Mouse (Mus musculus): ENCODE data around the gene a. TPM values are rescaled to one million over a fixed set of nuclear protein-coding genes. Genes with fewer than 3 reads are reported as not detected.
A peak's percentile ranks its signal among the peaks of the same experiment; 100 is the strongest.
"Not testable (repeated sequence)": the region's sequence is repeated elsewhere in the genome, so short reads cannot be mapped to it uniquely, and the experiment has no call there.

a gene
- polyA plus RNA-seq, 1 experiment from 2014 or later, result 0.32 TPM

- H3K4me2 ChIP-seq, result no peak overlapping the region
- H3K9me3 ChIP-seq, result no peaks in the 10 kb centered on the region
- no peaks in the 10 kb centered on the region for H3K4me1 ChIP-seq
- ATAC-seq (ENCODE audit: extremely low read depth, insufficient number of reproducible peaks, low FRiP score, low TSS enrichment), result no peak
- H3K4me3 ChIP-seq, result no peak overlapping the region
- H3K27me3 ChIP-seq (replicated peaks), result no peaks in the 10 kb centered on the region
- H3K36me3 ChIP-seq, result peaks cover 95% of the 10 kb centered on the region
- no peak overlapping the region for H3K27ac ChIP-seq (replicated peaks)
- no peak overlapping the region for H3K9ac ChIP-seq
- 86% methylated on average over 13 of the region's 13 CpGs for WGBS
Measured at GRCm38 (mm10) chr2:154863672-154864071, 72.5 kb downstream of the a start.

DNA sequence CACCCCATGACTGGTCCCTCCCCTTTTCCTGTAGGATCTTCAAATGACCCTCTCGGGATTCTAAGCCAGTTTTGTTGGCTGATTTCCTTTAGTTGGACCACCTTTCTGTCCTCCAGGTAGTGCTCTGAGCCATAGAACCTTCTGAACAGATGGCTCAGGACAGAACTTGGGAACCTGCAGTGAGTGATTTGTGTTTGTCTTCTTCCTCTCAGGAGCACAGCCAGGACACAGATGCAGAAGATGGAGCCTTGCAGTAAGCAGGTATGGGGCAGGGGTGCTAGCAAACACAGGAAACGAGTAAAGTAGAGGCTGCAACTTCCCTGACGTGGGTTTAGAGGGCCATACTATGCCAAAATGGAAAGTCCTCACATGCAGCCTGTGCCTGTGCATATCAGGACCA, 74.5 kb downstream of the a start:
- H3K36me3 ChIP-seq, result peaks cover 97% of the 10 kb centered on the region
- no peaks in the 10 kb centered on the region for H3K9me3 ChIP-seq
- H3K27ac ChIP-seq (replicated peaks), result no peak overlapping the region
- no peak for ATAC-seq (ENCODE audit: extremely low read depth, insufficient number of reproducible peaks, low FRiP score, low TSS enrichment)
- no peaks in the 10 kb centered on the region for H3K4me1 ChIP-seq
- H3K4me2 ChIP-seq, result no peak overlapping the region
- H3K9ac ChIP-seq, result no peak overlapping the region
- 82% methylated on average over 3 of the region's 3 CpGs for WGBS
- no peak overlapping the region for H3K4me3 ChIP-seq
- H3K27me3 ChIP-seq (replicated peaks), result no peaks in the 10 kb centered on the region

DNA sequence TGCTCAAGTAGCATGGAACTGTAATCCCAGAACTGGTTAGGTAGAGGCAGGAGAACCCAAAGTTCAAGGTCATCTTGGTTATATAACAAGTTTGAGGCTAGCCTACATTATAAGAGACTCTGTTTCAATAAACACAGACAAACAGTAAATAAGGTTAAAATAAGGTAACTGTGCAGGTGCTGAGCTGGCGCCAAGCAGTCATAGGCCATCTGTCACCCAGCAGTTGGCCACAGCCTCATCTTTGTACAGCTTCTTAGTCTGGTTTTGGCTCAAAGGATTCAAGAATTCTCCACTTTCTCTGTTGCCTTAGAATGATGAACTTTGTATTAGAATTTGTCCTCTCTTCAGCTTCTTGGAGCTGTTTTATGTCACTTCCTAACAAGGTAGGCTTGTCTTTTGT, 76.9 kb downstream of the a start:
- 89% methylated on average over 1 of the region's 1 CpGs for WGBS
- Histone ChIP-seq H3K9ac (no peak overlapping the region), H3K9me3 (no peaks in the 10 kb centered on the region), H3K4me2 (no peak overlapping the region), H3K4me1 (no peaks in the 10 kb centered on the region), H3K36me3 (peaks cover 96% of the 10 kb centered on the region), H3K27ac (replicated peaks) (no peak overlapping the region), H3K4me3 (no peak overlapping the region), H3K27me3 (replicated peaks) (no peaks in the 10 kb centered on the region)
- ATAC-seq (ENCODE audit: extremely low read depth, insufficient number of reproducible peaks, low FRiP score, low TSS enrichment), result no peak

- Histone ChIP-seq H3K9ac (no peak overlapping the region), H3K27ac (replicated peaks) (no peak overlapping the region), H3K27me3 (replicated peaks) (no peaks in the 10 kb centered on the region), H3K9me3 (no peaks in the 10 kb centered on the region), H3K4me3 (no peak overlapping the region), H3K4me1 (no peaks in the 10 kb centered on the region), H3K4me2 (no peak overlapping the region), H3K36me3 (peaks cover 92% of the 10 kb centered on the region)
- ATAC-seq (ENCODE audit: extremely low read depth, insufficient number of reproducible peaks, low FRiP score, low TSS enrichment), result no peak
Measured at GRCm38 (mm10) chr2:154869954-154870641, 78.9 kb downstream of the a start.

- Histone ChIP-seq H3K27me3 (replicated peaks) (no peaks in the 10 kb centered on the region), H3K4me3 (no peak overlapping the region), H3K36me3 (peaks cover 79% of the 10 kb centered on the region), H3K27ac (replicated peaks) (no peak overlapping the region), H3K9me3 (no peaks in the 10 kb centered on the region), H3K4me1 (no peaks in the 10 kb centered on the region), H3K9ac (no peak overlapping the region), H3K4me2 (no peak overlapping the region)
- WGBS, result 87% methylated on average over 2 of the region's 2 CpGs
- no peak for ATAC-seq (ENCODE audit: extremely low read depth, insufficient number of reproducible peaks, low FRiP score, low TSS enrichment)
Measured at GRCm38 (mm10) chr2:154876621-154877020, 85.4 kb downstream of the a start.

- Histone ChIP-seq H3K4me3 (peak overlapping the region; percentile 96), H3K4me1 (peaks cover 26% of the 10 kb centered on the region), H3K9me3 (no peaks in the 10 kb centered on the region), H3K27me3 (replicated peaks) (no peaks in the 10 kb centered on the region), H3K27ac (replicated peaks) (peak overlapping the region; percentile 93), H3K9ac (peak overlapping the region; percentile 98), H3K4me2 (peak overlapping the region; percentile 82), H3K36me3 (peaks cover 17% of the 10 kb centered on the region)
- WGBS, result 8% methylated on average over 2 of the region's 2 CpGs
- ATAC-seq (ENCODE audit: extremely low read depth, insufficient number of reproducible peaks, low FRiP score, low TSS enrichment), result no peak
Measured at GRCm38 (mm10) chr2:154891585-154891984, 100.4 kb downstream of the a start.

- Histone ChIP-seq H3K4me1 (peaks cover 26% of the 10 kb centered on the region), H3K27ac (replicated peaks) (peak within 1 kb of the TSS; percentile 93), H3K4me3 (peak within 1 kb of the TSS; percentile 96), H3K9ac (peak within 1 kb of the TSS; percentile 98), H3K9me3 (no peaks in the 10 kb centered on the region), H3K4me2 (peak within 1 kb of the TSS; percentile 82), H3K36me3 (peaks cover 9% of the 10 kb centered on the region), H3K27me3 (replicated peaks) (no peaks in the 10 kb centered on the region)
- peak; percentile 92 for ATAC-seq (ENCODE audit: extremely low read depth, insufficient number of reproducible peaks, low FRiP score, low TSS enrichment)
- WGBS, result under 1% methylated on average over 75 of the region's 75 CpGs
Measured at GRCm38 (mm10) chr2:154892201-154893044, 101.2 kb downstream of the a start, which contains the start of gene Eif2s2. TSS of gene Eif2s2 (minus strand) at chr2:154892935.

- Histone ChIP-seq H3K36me3 (peaks cover 4% of the 10 kb centered on the region), H3K4me3 (peak overlapping the region; percentile 96), H3K4me2 (peak overlapping the region; percentile 82), H3K9me3 (no peaks in the 10 kb centered on the region), H3K27ac (replicated peaks) (no peak overlapping the region), H3K4me1 (peaks cover 26% of the 10 kb centered on the region), H3K27me3 (replicated peaks) (no peaks in the 10 kb centered on the region), H3K9ac (peak overlapping the region; percentile 75)
- 8% methylated on average over 12 of the region's 12 CpGs for WGBS
- ATAC-seq (ENCODE audit: extremely low read depth, insufficient number of reproducible peaks, low FRiP score, low TSS enrichment), result no peak
Measured at GRCm38 (mm10) chr2:154893045-154893385, 101.8 kb downstream of the a start.

- peak overlapping the region; percentile 82 for H3K4me2 ChIP-seq
- no peak for ATAC-seq (ENCODE audit: extremely low read depth, insufficient number of reproducible peaks, low FRiP score, low TSS enrichment)
- H3K4me1 ChIP-seq, result peaks cover 26% of the 10 kb centered on the region
- H3K4me3 ChIP-seq, result peak overlapping the region; percentile 96; the same call in 1 of the 2 replicates
- H3K9ac ChIP-seq, result no peak overlapping the region
- no peak overlapping the region for H3K27ac ChIP-seq (replicated peaks)
- 69% methylated on average over 4 of the region's 4 CpGs for WGBS
- no peaks in the 10 kb centered on the region for H3K9me3 ChIP-seq
- no peaks in the 10 kb centered on the region for H3K27me3 ChIP-seq (replicated peaks)
- no peaks in the 10 kb centered on the region for H3K36me3 ChIP-seq
Measured at GRCm38 (mm10) chr2:154893548-154893947, 102.3 kb downstream of the a start.

- H3K27ac ChIP-seq (replicated peaks); H3K9me3 ChIP-seq: not testable (repeated sequence)
- 82% methylated on average over 8 of the region's 8 CpGs for WGBS
Measured at GRCm38 (mm10) chr2:154899004-154899403, 107.8 kb downstream of the a start.

DNA sequence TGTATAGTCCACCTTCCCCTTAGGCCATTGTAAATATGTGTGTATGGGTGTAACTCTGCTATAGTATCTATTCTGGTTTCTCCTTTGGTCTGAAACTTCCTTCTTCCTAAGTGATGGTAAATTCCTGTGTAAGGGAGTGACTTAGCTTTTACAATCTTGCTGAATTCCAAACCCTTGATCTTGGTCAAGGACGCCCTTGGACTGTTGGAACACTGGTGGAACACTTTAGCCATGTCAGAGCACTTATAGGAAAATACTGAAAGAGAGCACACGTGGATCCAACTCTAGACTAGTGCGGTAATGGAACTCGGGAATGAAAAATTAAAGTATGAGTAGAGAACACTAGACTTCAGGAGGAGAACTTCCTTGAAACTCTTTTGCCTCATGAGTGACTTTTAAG, 108.2 kb downstream of the a start:
- H3K4me1 ChIP-seq; H3K4me3 ChIP-seq; H3K27ac ChIP-seq (replicated peaks); H3K9ac ChIP-seq; H3K27me3 ChIP-seq (replicated peaks); H3K36me3 ChIP-seq; ATAC-seq (ENCODE audit: extremely low read depth, insufficient number of reproducible peaks, low FRiP score, low TSS enrichment); H3K9me3 ChIP-seq; H3K4me2 ChIP-seq: not testable (repeated sequence)
- 74% methylated on average over 4 of the region's 4 CpGs for WGBS

More at GRCm38 (mm10) chr2:154899004-154899403, 107.8 kb downstream of the a start:
- not testable (repeated sequence) for H3K27me3 ChIP-seq (replicated peaks); H3K4me2 ChIP-seq; H3K4me1 ChIP-seq; H3K36me3 ChIP-seq; H3K4me3 ChIP-seq; H3K9ac ChIP-seq; ATAC-seq (ENCODE audit: extremely low read depth, insufficient number of reproducible peaks, low FRiP score, low TSS enrichment)

Measured in heart, embryonic 13.5 days (tissue).